In the genomic region with DNA sequence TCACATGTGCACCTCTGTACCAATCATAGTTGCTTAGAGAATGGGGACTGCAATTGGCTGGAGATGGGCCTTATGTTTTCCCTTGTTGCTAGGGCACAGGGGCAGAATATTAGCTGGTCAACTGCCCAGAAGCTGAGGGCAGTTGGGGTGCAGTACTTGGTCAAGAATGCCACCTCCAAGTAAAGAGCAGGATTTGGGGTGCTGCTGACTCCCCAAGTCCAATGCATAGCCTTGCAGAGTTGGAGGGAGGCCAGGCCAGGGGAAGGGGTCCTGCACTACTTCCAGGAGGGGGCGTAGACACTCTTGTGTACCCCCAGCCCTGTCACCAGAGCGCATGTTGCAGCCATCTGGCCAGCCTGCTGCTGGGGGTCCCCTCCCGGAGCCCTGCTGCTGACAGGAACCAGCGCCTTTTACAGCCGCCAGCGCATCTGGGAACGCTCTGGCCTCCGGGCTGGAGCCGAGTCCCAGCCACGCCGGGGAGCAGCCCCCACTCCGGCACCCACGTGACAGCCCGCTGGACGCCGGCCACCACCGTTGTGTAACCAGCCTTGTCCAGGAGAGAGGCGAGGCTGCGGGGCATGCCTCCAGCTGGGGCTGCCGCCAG, we compare ENCODE assay signal across 8 mouse cellular contexts. TPM values are rescaled to one million over a fixed set of nuclear protein-coding genes. Genes with fewer than 3 reads are reported as not detected.
DNase-seq lines count a peak whose midpoint lies in the region; ATAC-seq and TF ChIP-seq lines count a peak whose summit lies in the region.

No protein-coding gene starts in this region.

- H3K27me3 ChIP-seq in hindbrain, postnatal 0 days (ENCODE audit: insufficient read depth, low read length): no peaks in the 10 kb centered on the region

- H3K9ac ChIP-seq in hindbrain, postnatal 0 days (replicated peaks; ENCODE audit: low read length): peak overlapping the region; percentile 24; the same call in 1 of the 2 replicates

- WGBS in hindbrain, postnatal 0 days: 14% methylated on average over 20 of the region's 20 CpGs

- TF ChIP-seq CTCF in hindbrain, postnatal 0 days (IDR thresholded peaks at IDR 0.05; ENCODE audit: low read depth): peak; percentile 36; the same call in 1 of the 2 replicates

- H3K27ac ChIP-seq in hindbrain, postnatal 0 days: peak overlapping the region; percentile 85

- peak; percentile 97 to 98 for DNase-seq in adrenal gland, adult (ENCODE audit: inconsistent age in 2 of 2, low spot score in 1 of 2)
- DNase-seq in embryo, embryonic 10 days (ENCODE audit: low spot score): peak; percentile 62
- DNase-seq in gastrocnemius, postnatal 10 days: peak; percentile 99
- DNase-seq in hindbrain, postnatal 0 days (ENCODE audit: low spot score): peak; percentile 86
- peak; percentile 79 for DNase-seq in left cerebral cortex, adult 11 months (ENCODE audit: low spot score)
- peak; percentile 98 for DNase-seq in lung, postnatal 10 days
- DNase-seq in right cerebral cortex, postnatal 10 days (ENCODE audit: low spot score in 2 of 2): peak; percentile 91 to 92
- DNase-seq in yolk sac, embryonic 10.5 days (ENCODE audit: low spot score): no peak

- H3K4me3 ChIP-seq in hindbrain, postnatal 0 days (ENCODE audit: low read length): no peak overlapping the region

- no peaks in the 10 kb centered on the region for H3K9me3 ChIP-seq in hindbrain, postnatal 0 days (ENCODE audit: low read length)

- H3K36me3 ChIP-seq in hindbrain, postnatal 0 days (ENCODE audit: insufficient read depth, low read length): no peaks in the 10 kb centered on the region

- peaks cover 9% of the 10 kb centered on the region for H3K4me1 ChIP-seq in hindbrain, postnatal 0 days (ENCODE audit: insufficient read depth, low read length)

- peak; percentile 94 for ATAC-seq in hindbrain, postnatal 0 days

- H3K4me2 ChIP-seq in hindbrain, postnatal 0 days (ENCODE audit: low read depth, low read length): peak overlapping the region; percentile 49

RNA-seq across cellular contexts. Expression of a gene that starts 13.6 kb away (rescaled TPM):
- not detected for total RNA-seq in gastrocnemius, postnatal 10 days (2021)
- 1.2 and 3.3 TPM in 2 replicates for total RNA-seq in hindbrain, postnatal 0 days (2014; rRNA removed)
- polyA plus RNA-seq in hindbrain, postnatal 0 days (2015; fragmentation: Nextera tagmentation; extraction: Ambion mirVana): 1.6 and 2.0 TPM in 2 replicates

RNA-seq across cellular contexts. Expression of a gene that starts 37.3 kb away (rescaled TPM):
- total RNA-seq in gastrocnemius, postnatal 10 days (2021): 10 to 100 TPM; 25.5 to 38.6 TPM
- total RNA-seq in hindbrain, postnatal 0 days (2014; rRNA removed): 37.5 and 48.3 TPM in 2 replicates
- 12.3 and 13.4 TPM in 2 replicates for polyA plus RNA-seq in hindbrain, postnatal 0 days (2015; fragmentation: Nextera tagmentation; extraction: Ambion mirVana)
